Mouse (Mus musculus): Measurements from ENCODE around the gene Plekhh2. TPM values are rescaled to one million over a fixed set of nuclear protein-coding genes. Genes with fewer than 3 reads are reported as not detected.

The Plekhh2 gene
- polyA plus RNA-seq, 1 experiment from 2014 or later = 0.89 TPM

DNA sequence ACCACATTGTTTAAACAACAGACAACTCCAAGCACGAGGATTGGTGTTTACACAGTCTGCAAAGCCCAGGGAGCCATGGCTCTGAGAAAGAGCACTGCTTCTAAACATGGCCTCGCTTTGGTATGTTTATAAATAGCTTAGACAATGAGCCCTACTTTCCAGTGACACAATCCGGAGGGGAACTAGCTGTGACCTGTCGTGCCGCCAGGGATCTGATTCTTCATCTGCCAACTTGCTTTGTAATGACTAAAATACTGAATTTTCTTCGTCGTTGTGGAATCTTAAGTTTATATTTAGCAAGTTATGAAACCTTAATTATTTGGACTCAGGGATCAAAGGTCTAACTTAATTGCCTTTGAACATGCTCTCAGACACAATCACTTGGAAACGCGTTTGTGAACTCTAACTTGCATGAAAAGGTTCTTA, 91.5 kb downstream of the Plekhh2 start:
- Histone ChIP-seq H3K36me3 (ENCODE audit: poor library complexity, severe bottlenecking) (no peaks in the 10 kb centered on the region), H3K4me3 (no peak overlapping the region), H3K4me2 (no peak overlapping the region), H3K27ac (no peak overlapping the region), H3K9me3 (replicated peaks) (no peaks in the 10 kb centered on the region), H3K9ac (no peak overlapping the region), H3K27me3 (no peaks in the 10 kb centered on the region), H3K4me1 (no peaks in the 10 kb centered on the region)
- WGBS = 62% methylated on average over 9 of the region's 9 CpGs
- ATAC-seq = no peak

GRCm38 (mm10) chr17:84603709-84604420, 92.2 kb downstream of the Plekhh2 start:
- no peaks in the 10 kb centered on the region for H3K36me3 ChIP-seq (ENCODE audit: poor library complexity, severe bottlenecking)
- no peak overlapping the region for H3K4me2 ChIP-seq
- H3K27ac ChIP-seq = no peak overlapping the region
- no peaks in the 10 kb centered on the region for H3K27me3 ChIP-seq
- H3K4me3 ChIP-seq = no peak overlapping the region
- WGBS = 92% methylated on average over 10 of the region's 10 CpGs
- H3K9ac ChIP-seq = no peak overlapping the region
- no peaks in the 10 kb centered on the region for H3K4me1 ChIP-seq
- no peak for ATAC-seq
- no peaks in the 10 kb centered on the region for H3K9me3 ChIP-seq (replicated peaks)

- no peaks in the 10 kb centered on the region for H3K4me1 ChIP-seq
- no peak overlapping the region for H3K27ac ChIP-seq
- H3K9me3 ChIP-seq (replicated peaks) = no peaks in the 10 kb centered on the region
- ATAC-seq = no peak
- H3K4me2 ChIP-seq = no peak overlapping the region
- no peak overlapping the region for H3K9ac ChIP-seq
- 0 out of 2 replicates have a peak, but pooled peaks cover 2% of the 10 kb centered on the region for H3K36me3 ChIP-seq (ENCODE audit: poor library complexity, severe bottlenecking)
- no peaks in the 10 kb centered on the region for H3K27me3 ChIP-seq
- no peak overlapping the region for H3K4me3 ChIP-seq
- 51% methylated on average over 13 of the region's 13 CpGs for WGBS
These were observed 95.3 kb downstream of the Plekhh2 start for GRCm38 (mm10) chr17:84606976-84607375.

GRCm38 (mm10) chr17:84607617-84608016, 95.9 kb downstream of the Plekhh2 start:
- no peak for ATAC-seq
- no peaks in the 10 kb centered on the region for H3K4me1 ChIP-seq
- no peaks in the 10 kb centered on the region for H3K27me3 ChIP-seq
- no peak overlapping the region for H3K9ac ChIP-seq
- H3K4me2 ChIP-seq = no peak overlapping the region
- WGBS = 77% methylated on average over 5 of the region's 5 CpGs
- H3K9me3 ChIP-seq (replicated peaks) = no peaks in the 10 kb centered on the region
- H3K36me3 ChIP-seq (ENCODE audit: poor library complexity, severe bottlenecking) = 0 out of 2 replicates have a peak, but pooled peaks cover 4% of the 10 kb centered on the region
- no peak overlapping the region for H3K27ac ChIP-seq
- no peak overlapping the region for H3K4me3 ChIP-seq

DNA sequence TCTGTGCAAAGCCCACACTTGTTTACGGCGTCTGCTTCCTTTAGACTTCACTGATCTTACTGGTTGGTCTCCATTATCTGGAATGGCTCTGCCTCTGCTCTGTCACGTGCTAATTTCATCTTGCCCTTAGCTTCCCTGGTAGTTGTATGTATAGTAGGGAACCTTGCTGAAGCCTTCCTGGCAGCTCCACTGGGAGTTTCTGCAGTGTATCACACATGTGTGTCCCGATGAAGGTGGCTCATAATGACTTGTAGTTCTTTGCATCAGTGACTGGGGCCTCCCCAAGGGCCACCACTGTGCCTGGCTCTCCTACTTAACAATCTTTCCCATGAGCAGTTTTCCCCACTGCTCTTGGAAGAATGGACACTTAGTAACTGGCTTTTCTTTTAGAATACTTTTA, 96.9 kb downstream of the Plekhh2 start:
- ATAC-seq = no peak
- H3K27ac ChIP-seq = no peak overlapping the region

GRCm38 (mm10) chr17:84611500-84611899, 99.8 kb downstream of the Plekhh2 start:
- H3K4me1 ChIP-seq = no peaks in the 10 kb centered on the region
- H3K36me3 ChIP-seq (ENCODE audit: poor library complexity, severe bottlenecking) = peaks cover 21% of the 10 kb centered on the region
- H3K27me3 ChIP-seq = no peaks in the 10 kb centered on the region
- 92% methylated on average over 9 of the region's 9 CpGs for WGBS
- H3K9ac ChIP-seq = no peak overlapping the region
- no peak overlapping the region for H3K27ac ChIP-seq
- no peak for ATAC-seq
- no peak overlapping the region for H3K4me2 ChIP-seq
- no peak overlapping the region for H3K4me3 ChIP-seq
- peaks cover 10% of the 10 kb centered on the region; the same call in 1 of the 2 replicates for H3K9me3 ChIP-seq (replicated peaks)

More for the DNA sequence above, 96.9 kb downstream of the Plekhh2 start:
- no peaks in the 10 kb centered on the region for H3K4me1 ChIP-seq
- no peak overlapping the region for H3K4me3 ChIP-seq
- no peaks in the 10 kb centered on the region for H3K27me3 ChIP-seq
- H3K9ac ChIP-seq = no peak overlapping the region
- H3K4me2 ChIP-seq = no peak overlapping the region
- peaks cover 4% of the 10 kb centered on the region; the same call in 1 of the 2 replicates for H3K9me3 ChIP-seq (replicated peaks)
- WGBS = 89% methylated on average over 4 of the region's 4 CpGs
- peaks cover 11% of the 10 kb centered on the region for H3K36me3 ChIP-seq (ENCODE audit: poor library complexity, severe bottlenecking)

DNA sequence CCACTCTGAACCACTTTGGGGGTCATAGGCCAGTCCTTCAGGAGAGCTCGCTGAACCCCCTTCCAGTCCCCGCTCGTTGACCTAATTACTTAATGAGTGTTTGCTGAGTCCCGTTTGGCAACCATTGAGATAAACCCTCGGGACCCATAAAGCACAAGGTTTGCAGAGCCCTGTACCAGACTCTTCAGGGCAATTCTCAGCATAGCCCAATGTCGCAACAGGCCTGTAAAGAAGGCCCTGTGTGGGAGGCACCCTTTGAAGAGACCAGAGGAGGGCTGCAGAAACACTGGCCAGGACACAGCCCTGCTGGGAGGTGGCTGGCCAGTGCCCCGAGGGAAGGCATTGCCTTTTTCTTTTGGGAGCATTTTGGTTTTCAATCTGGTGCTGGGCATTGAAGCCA, 100.3 kb downstream of the Plekhh2 start:
- H3K27me3 ChIP-seq = no peaks in the 10 kb centered on the region
- H3K36me3 ChIP-seq (ENCODE audit: poor library complexity, severe bottlenecking) = peaks cover 21% of the 10 kb centered on the region
- 83% methylated on average over 7 of the region's 7 CpGs for WGBS
- no peak overlapping the region for H3K4me3 ChIP-seq
- no peaks in the 10 kb centered on the region for H3K4me1 ChIP-seq
- no peak overlapping the region for H3K4me2 ChIP-seq
- peaks cover 10% of the 10 kb centered on the region; the same call in 1 of the 2 replicates for H3K9me3 ChIP-seq (replicated peaks)
- no peak overlapping the region for H3K9ac ChIP-seq
- ATAC-seq = no peak
- no peak overlapping the region for H3K27ac ChIP-seq

DNA sequence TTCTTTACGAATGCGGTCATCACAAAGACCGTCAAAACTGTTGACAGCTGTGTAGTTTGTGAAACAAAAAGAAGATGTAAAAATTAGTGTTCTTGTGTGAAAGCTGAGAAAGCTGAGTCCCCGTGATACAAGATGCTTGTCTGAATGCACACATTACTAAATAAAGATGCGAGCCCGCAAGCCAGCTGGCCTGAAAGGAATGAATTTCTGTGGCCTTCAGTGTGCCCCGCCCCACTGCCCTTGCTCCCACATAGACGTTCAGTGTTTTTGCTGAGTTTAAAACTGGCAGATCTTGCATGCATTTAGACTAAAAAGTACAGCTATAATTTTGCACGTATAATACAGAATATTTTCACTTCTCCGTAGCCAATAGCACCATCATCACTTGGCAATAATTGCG, 104.1 kb downstream of the Plekhh2 start:
- Histone ChIP-seq H3K4me3 (no peak overlapping the region), H3K9me3 (replicated peaks) (peaks cover 10% of the 10 kb centered on the region; the same call in 1 of the 2 replicates), H3K27me3 (no peaks in the 10 kb centered on the region), H3K9ac (no peak overlapping the region), H3K4me1 (0 out of 2 replicates have a peak, but pooled peaks cover 2% of the 10 kb centered on the region), H3K36me3 (ENCODE audit: poor library complexity, severe bottlenecking) (peaks cover 21% of the 10 kb centered on the region), H3K27ac (no peak overlapping the region), H3K4me2 (no peak overlapping the region)
- ATAC-seq = no peak
- 78% methylated on average over 11 of the region's 11 CpGs for WGBS

DNA sequence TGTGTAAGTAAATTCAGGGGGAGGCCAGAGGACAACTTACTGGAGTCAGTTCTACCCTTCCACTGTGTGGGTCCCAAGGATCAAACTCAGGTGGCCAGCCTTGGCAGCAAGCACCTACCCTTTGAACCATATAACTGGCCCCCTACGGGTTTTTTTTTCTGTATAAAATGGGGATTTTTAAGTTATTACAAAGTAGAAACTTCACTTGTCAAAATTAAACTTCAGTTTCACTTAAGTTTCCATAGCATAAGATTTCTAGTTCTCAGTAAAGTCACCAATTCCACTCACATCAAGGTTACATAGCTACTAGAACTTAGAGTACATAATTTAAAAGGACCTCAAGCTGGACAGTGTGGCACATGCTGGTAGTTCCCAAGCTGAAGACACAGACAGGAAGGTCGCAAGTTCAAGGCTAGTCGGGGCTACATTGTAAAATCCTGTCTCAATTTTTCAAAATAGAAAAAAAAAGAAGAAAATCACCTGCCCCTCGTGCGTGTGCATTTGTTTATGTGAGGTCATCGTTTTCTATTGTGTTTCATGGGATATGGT, 104.9 kb downstream of the Plekhh2 start:
- 0 out of 2 replicates have a peak, but pooled peaks cover 2% of the 10 kb centered on the region for H3K4me1 ChIP-seq
- no peaks in the 10 kb centered on the region for H3K27me3 ChIP-seq
- WGBS = 89% methylated on average over 6 of the region's 6 CpGs
- no peak overlapping the region for H3K27ac ChIP-seq
- no peak for ATAC-seq
- peaks cover 10% of the 10 kb centered on the region; the same call in 1 of the 2 replicates for H3K9me3 ChIP-seq (replicated peaks)
- H3K4me2 ChIP-seq = no peak overlapping the region
- peaks cover 21% of the 10 kb centered on the region for H3K36me3 ChIP-seq (ENCODE audit: poor library complexity, severe bottlenecking)
- no peak overlapping the region for H3K9ac ChIP-seq
- no peak overlapping the region for H3K4me3 ChIP-seq

DNA sequence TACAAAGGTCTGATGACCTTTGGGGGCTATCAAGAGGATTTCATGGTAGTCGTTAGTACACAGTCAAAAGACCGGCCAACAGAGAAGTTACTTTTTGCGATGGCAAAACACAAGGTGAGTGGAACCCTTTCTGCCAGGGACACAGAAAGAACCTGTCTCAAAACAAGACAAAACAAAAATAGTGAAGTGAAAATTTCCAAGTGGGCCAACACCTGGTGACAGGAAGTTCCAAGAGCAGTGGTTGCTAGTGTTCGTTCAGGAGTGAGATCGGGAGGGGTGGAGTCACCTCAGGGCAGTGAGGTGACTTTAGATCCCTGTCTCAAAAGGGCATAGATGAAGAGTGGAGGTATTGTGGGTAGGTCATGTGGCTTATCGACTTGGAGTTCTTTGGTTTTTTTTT, 106.3 kb downstream of the Plekhh2 start:
- Histone ChIP-seq H3K27ac (no peak overlapping the region), H3K27me3 (no peaks in the 10 kb centered on the region), H3K9ac (no peak overlapping the region), H3K4me2 (no peak overlapping the region), H3K9me3 (replicated peaks) (peaks cover 10% of the 10 kb centered on the region; the same call in 1 of the 2 replicates), H3K4me3 (no peak overlapping the region), H3K4me1 (0 out of 2 replicates have a peak, but pooled peaks cover 2% of the 10 kb centered on the region), H3K36me3 (ENCODE audit: poor library complexity, severe bottlenecking) (peaks cover 16% of the 10 kb centered on the region)
- no peak for ATAC-seq
- WGBS = 95% methylated on average over 6 of the region's 6 CpGs

DNA sequence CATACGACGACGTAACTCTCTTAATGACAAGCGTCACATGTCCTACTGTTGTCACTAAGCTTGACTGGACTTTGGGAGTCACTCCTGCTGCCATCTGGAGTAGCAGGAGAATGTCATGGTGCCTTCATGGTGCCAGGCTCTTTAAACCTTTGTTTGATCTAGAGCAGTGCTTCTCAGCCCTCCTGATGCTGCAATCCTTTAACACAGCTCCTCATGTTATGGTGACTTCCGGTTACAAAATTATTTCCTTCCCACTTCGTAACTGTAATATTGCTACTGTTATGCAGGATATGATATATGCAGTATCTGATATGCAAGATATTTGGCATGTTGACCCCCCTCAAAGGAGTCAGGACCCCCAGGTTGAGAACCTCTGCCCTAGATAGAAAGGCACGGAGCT, 107.4 kb downstream of the Plekhh2 start:
- peaks cover 5% of the 10 kb centered on the region; the same call in 1 of the 2 replicates for H3K36me3 ChIP-seq (ENCODE audit: poor library complexity, severe bottlenecking)
- 86% methylated on average over 7 of the region's 7 CpGs for WGBS
- H3K4me2 ChIP-seq = no peak overlapping the region
- 0 out of 2 replicates have a peak, but pooled peaks cover 2% of the 10 kb centered on the region for H3K4me1 ChIP-seq
- no peak overlapping the region for H3K9ac ChIP-seq
- ATAC-seq = no peak
- H3K27ac ChIP-seq = no peak overlapping the region
- peaks cover under 1% of the 10 kb centered on the region; the same call in 1 of the 2 replicates for H3K9me3 ChIP-seq (replicated peaks)
- H3K4me3 ChIP-seq = no peak overlapping the region
- H3K27me3 ChIP-seq = no peaks in the 10 kb centered on the region

DNA sequence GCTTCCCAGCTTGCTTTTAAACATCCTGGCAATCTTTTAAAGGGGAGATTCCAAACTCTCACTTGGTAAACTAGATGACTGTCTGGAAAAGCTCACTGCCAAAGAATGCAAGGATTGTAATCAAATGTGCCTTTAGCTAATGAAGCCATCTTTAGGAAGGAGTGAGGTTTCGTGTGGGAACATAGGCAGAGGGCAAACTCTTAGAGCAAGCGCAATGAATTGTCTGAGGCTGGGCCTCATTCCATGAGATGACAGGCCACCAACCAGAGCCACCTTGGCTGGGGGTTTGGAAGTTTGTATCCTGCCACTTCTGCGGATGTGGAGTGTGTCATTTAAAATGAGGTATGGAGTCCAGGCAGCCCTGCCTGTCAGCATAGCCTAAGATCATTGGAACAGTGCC, 108.4 kb downstream of the Plekhh2 start:
- Histone ChIP-seq H3K4me2 (no peak overlapping the region), H3K27me3 (no peaks in the 10 kb centered on the region), H3K9me3 (replicated peaks) (no peaks in the 10 kb centered on the region), H3K27ac (no peak overlapping the region), H3K4me3 (no peak overlapping the region), H3K9ac (no peak overlapping the region), H3K36me3 (ENCODE audit: poor library complexity, severe bottlenecking) (no peaks in the 10 kb centered on the region), H3K4me1 (0 out of 2 replicates have a peak, but pooled peaks cover 2% of the 10 kb centered on the region)
- no peak for ATAC-seq
- 85% methylated on average over 3 of the region's 3 CpGs for WGBS
